8 mouse cellular contexts compared by ENCODE assay signal in genomic region chr9:103110727-103111501, GRCm38 (mm10). TPM values are rescaled to one million over a fixed set of nuclear protein-coding genes. Genes with fewer than 3 reads are reported as not detected.
DNase-seq lines count a peak whose midpoint lies in the region; ATAC-seq lines count a peak whose summit lies in the region.

No protein-coding gene starts in this region.

- no peaks in the 10 kb centered on the region for H3K36me3 ChIP-seq in hindbrain, embryonic 12.5 days

- 18% methylated on average over 18 of the region's 18 CpGs for WGBS in hindbrain, embryonic 12.5 days

- H3K4me3 ChIP-seq in hindbrain, embryonic 12.5 days = peak overlapping the region; percentile 82

- H3K27ac ChIP-seq in hindbrain, embryonic 12.5 days = peak overlapping the region; percentile 97

- peak overlapping the region; percentile 85 for H3K4me2 ChIP-seq in hindbrain, embryonic 12.5 days (replicated peaks)

- peak overlapping the region; percentile 91 for H3K9ac ChIP-seq in hindbrain, embryonic 12.5 days

- peaks cover 20% of the 10 kb centered on the region for H3K27me3 ChIP-seq in hindbrain, embryonic 12.5 days

- ATAC-seq in CD4-positive, CD25-positive, alpha-beta regulatory T cell, adult 4 months = peak; percentile 23
- peak; percentile 19 for ATAC-seq in hindbrain, embryonic 12.5 days (ENCODE audit: low FRiP score)

- H3K9me3 ChIP-seq in hindbrain, embryonic 12.5 days (replicated peaks) = no peaks in the 10 kb centered on the region

- peaks cover 59% of the 10 kb centered on the region for H3K4me1 ChIP-seq in hindbrain, embryonic 12.5 days

- DNase-seq in cerebellum, postnatal 36 days = peak; percentile 44 to 52
- DNase-seq in cerebellum, postnatal 14 days = no peak
- peak; percentile 51 for DNase-seq in lung, postnatal 10 days
- DNase-seq in ovary, postnatal 10 days (ENCODE audit: low spot score) = no peak
- no peak for DNase-seq in layer of hippocampus, postnatal 10 days (ENCODE audit: low spot score in 2 of 2)
- no peak for DNase-seq in right cerebral cortex, postnatal 14 days

RNA-seq across cellular contexts. Expression of gene Rab6b, which starts 0.7 kb away (rescaled TPM):
- polyA plus RNA-seq in CD4-positive, CD25-positive, alpha-beta regulatory T cell, adult 4 months (2017; shearing (Covaris generic)) = 10 to 100 TPM in 1 of 2 experiments, 1 to 10 TPM in 1; 9.8 to 13.3 TPM
- polyA plus RNA-seq in hindbrain, embryonic 12.5 days (2016; fragmentation: Nextera tagmentation; extraction: Ambion mirVana) = 58.0 and 62.5 TPM in 2 replicates
- total RNA-seq in layer of hippocampus, postnatal 10 days (2021) = 100 to 1,000 TPM; 536 to 566 TPM

Comparison
In these comparisons a context has a peak if more than half of its experiments do, and no peak if none do; other contexts are left out.
1. DNase-seq: peak in cerebellum, postnatal 36 days (2 of 2) and lung, postnatal 10 days (single experiment); none in cerebellum, postnatal 14 days (0 of 2), ovary, postnatal 10 days (single experiment), layer of hippocampus, postnatal 10 days (0 of 2) and right cerebral cortex, postnatal 14 days (single experiment).